Mouse (Mus musculus): Measurements from ENCODE around the gene Tmem208.

GRCm38 (mm10) chr8:105331469-105331868 lies 5.3 kb downstream of the Tmem208 start:
- TF ChIP-seq CTCF (conservative IDR thresholded peaks at IDR 0.05; ENCODE audit: insufficient read depth, insufficient read length, low read depth, low read length) (no peak), POLR2A (IDR thresholded peaks at IDR 0.05; ENCODE audit: low read depth, low read length) (no peak)
